Mouse (Mus musculus) liver, embryonic 14.5 days (tissue): ENCODE measurements around the gene Clcn3. TPM values are rescaled to one million over a fixed set of nuclear protein-coding genes. Genes with fewer than 3 reads are reported as not detected.

Experiments
- ATAC-seq: fragments of 200-750 bp; cut with Nextera tagmentation; 2 replicates; pipeline ENCODE4 v1.8.0; 2017; ENCODE audit warnings: moderate number of reproducible peaks, mild to moderate bottlenecking, moderate library complexity; ENCODE audit not compliant: insufficient read depth
- DNase-seq, 3 experiments: peaks; one replicate each; pipeline ENCODE4 v3.0.0-alpha.2; 2012 to 2013; ENCODE audit warnings: low read depth in 3 of 3, low spot score in 3 of 3
- H3K27ac ChIP-seq: fragments of 300-500 bp; sonication (generic); 2 replicates; pipeline ENCODE4 v1.5.1; 2014; ENCODE audit warnings: moderate library complexity, mild to moderate bottlenecking, control low read depth, inconsistent platforms
- H3K27me3 ChIP-seq: fragments of 300-500 bp; sonication (generic); 2 replicates; pipeline ENCODE4 v1.6.1; 2014; ENCODE audit warnings: mild to moderate bottlenecking, low read length, moderate library complexity; ENCODE audit not compliant: control insufficient read depth, insufficient read depth
- H3K36me3 ChIP-seq: fragments of 300-500 bp; sonication (generic); replicated peaks from 2 replicates; pipeline ENCODE4 v1.6.1; 2014; ENCODE audit warnings: low read depth; ENCODE audit not compliant: control insufficient read depth, insufficient read depth
- H3K4me1 ChIP-seq, 2 experiments: fragments of 200-500 bp in 1 of 2; fragments of 300-500 bp in 1 of 2; sonication (generic) in 1 of 2; replicated peaks; 2 replicates each; pipeline ENCODE4 v1.6.1; 2012 to 2014; ENCODE audit warnings: antibody characterized with exemption in 1 of 2, inconsistent platforms in 1 of 2, low read length in 1 of 2; ENCODE audit not compliant: control insufficient read depth in 2 of 2, insufficient read depth in 2 of 2
- H3K4me2 ChIP-seq: fragments of 300-500 bp; sonication (generic); 2 replicates; pipeline ENCODE4 v1.6.1; 2014; ENCODE audit warnings: low read depth, mild to moderate bottlenecking, control low read depth, moderate library complexity
- H3K4me3 ChIP-seq, 2 experiments: fragments of 200-500 bp in 1 of 2; fragments of 300-500 bp in 1 of 2; sonication (generic) in 1 of 2; 2 replicates each; pipeline ENCODE4 v1.5.1; 2012 to 2014; ENCODE audit warnings: low read depth in 2 of 2, low read length in 2 of 2, mild to moderate bottlenecking in 2 of 2, control low read depth in 1 of 2, inconsistent platforms in 1 of 2, moderate library complexity in 1 of 2; ENCODE audit not compliant: insufficient read depth in 1 of 2
- H3K9ac ChIP-seq: fragments of 300-500 bp; sonication (generic); replicated peaks from 2 replicates; pipeline ENCODE4 v1.6.1; 2014; ENCODE audit warnings: mild to moderate bottlenecking, control low read depth, moderate library complexity
- H3K9me3 ChIP-seq: fragments of 300-500 bp; sonication (generic); 2 replicates; pipeline ENCODE4 v1.6.1; 2016; ENCODE audit warnings: low read length, mixed read lengths; ENCODE audit not compliant: control insufficient read depth
- CTCF ChIP-seq: IDR thresholded peaks from 2 replicates; pipeline ENCODE4 v1.5.1; 2016; ENCODE audit warnings: antibody characterized with exemption, low read depth, control low read depth
- EP300 ChIP-seq: IDR thresholded peaks from 2 replicates; pipeline ENCODE4 v1.6.1; 2016; ENCODE audit warnings: antibody characterized with exemption, low read depth
- WGBS: fragments of 180-500 bp; shearing (Covaris S2); extraction: QIAGEN DNeasy Blood & Tissue Kit; methylation state at CpG from one replicate; pipeline ENCODE4 v1.1.7; 2014; ENCODE audit not compliant: insufficient replicate concordance; 5-methylcytosine and 5-hydroxymethylcytosine counted together
- polyA plus RNA-seq, 2 experiments: library from polyadenylated mRNA; depleted of rRNA in 1 of 2; stranded (reverse) in 1 of 2; unstranded in 1 of 2; fragments of >200 nt; fragmentation: Nextera tagmentation in 1 of 2; extraction: Ambion mirVana in 1 of 2; gene quantifications; 2 replicates each; pipeline versions ENCODE4 v1.2.1 to v1.2.3; 2012 to 2014

Gene Clcn3
- polyA plus RNA-seq, 2 experiments = 28.1 to 34.6 TPM

DNA sequence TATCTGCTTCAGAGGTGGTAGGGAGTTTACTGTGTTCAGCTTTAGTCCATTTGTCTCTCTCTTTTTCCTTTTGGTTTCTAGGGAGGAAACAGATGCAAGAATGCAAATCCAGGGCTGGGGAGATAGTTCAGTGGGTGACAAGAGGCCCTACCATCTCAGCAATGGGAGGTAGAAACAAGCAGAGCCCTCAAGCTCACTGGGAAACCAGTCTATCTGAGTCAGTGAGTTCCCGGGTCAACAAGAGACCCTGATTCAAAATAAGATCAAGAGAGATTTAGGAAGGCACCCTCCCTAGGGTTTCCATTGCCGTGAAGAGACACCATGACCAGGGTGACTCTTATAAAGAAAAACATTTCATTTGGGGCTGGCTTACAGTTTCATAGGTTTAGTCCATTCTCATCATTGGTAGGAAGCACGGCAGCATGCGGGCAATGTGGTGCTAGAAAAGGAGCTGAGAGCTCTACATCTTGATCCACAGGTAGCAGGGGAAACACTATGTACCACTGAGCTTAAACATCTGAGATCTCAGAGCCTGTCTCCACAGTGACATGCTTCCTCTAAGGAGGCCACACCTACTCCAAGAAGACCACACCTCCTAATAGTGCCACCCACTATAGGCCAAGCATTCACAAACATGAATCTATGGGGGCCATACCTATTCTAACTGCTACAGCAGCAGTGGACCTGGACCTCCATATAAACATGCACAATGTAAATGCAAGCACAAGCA is 114.7 kb downstream of the Clcn3 start:
- H3K27me3 ChIP-seq = no peaks in the 10 kb centered on the region
- H3K36me3 ChIP-seq = no peaks in the 10 kb centered on the region
- no peaks in the 10 kb centered on the region for H3K4me1 ChIP-seq
- no peak overlapping the region for H3K4me2 ChIP-seq
- 52% methylated on average over 4 of the region's 4 CpGs for WGBS
- H3K9ac ChIP-seq = no peak overlapping the region
- H3K27ac ChIP-seq = no peak overlapping the region
- H3K4me3 ChIP-seq = no peak overlapping the region
- no peaks in the 10 kb centered on the region for H3K9me3 ChIP-seq
- ATAC-seq (no peak), DNase-seq (no peak)
- TF ChIP-seq CTCF = no peak
- no peak for TF ChIP-seq EP300

GRCm38 (mm10) chr8:60867468-60868115 is 115.5 kb downstream of the Clcn3 start:
- Histone ChIP-seq H3K36me3 (no peaks in the 10 kb centered on the region), H3K9ac (no peak overlapping the region), H3K9me3 (no peaks in the 10 kb centered on the region), H3K27me3 (no peaks in the 10 kb centered on the region), H3K4me2 (no peak overlapping the region), H3K27ac (no peak overlapping the region), H3K4me1 (no peaks in the 10 kb centered on the region), H3K4me3 (no peak overlapping the region)
- 18% methylated on average over 4 of the region's 4 CpGs for WGBS
- DNase-seq (no peak), ATAC-seq (no peak)
- TF ChIP-seq CTCF (no peak), EP300 (no peak)

DNA sequence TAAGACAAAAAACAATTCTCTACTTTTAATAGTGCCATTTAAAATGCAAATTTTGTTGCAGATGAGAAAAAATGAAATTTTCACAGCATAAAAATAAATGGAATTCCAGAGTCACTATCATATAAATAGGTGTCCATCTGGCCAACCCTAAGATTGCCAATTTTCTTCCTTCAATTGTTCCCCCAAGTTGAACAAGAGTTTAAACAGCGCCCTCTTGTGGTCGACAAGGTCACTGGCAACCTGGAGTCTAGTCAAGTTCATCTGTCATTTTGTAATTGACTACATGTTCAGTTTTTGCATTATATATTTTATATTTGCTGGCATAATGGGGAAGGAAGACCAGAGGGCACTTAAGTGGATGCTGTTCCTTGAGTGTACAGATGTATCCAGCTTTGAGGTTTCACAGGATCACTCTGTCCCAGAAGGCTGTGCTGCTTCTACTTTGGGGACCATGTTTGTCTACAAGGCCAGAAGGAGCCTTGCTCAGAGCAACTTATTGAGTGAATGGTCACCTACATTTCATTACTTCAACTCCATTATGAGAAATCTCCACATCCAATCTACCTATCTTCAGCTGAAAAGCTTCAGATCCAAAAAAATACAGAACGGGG is 117.5 kb downstream of the Clcn3 start:
- H3K27me3 ChIP-seq = no peaks in the 10 kb centered on the region
- TF ChIP-seq CTCF (peak; percentile 80), EP300 (no peak)
- H3K27ac ChIP-seq = no peak overlapping the region
- DNase-seq (peak; percentile 51 to 59 (median 54)), ATAC-seq (peak; percentile 37; the same call in 1 of the 2 replicates)
- WGBS = 30% methylated on average over 3 of the region's 3 CpGs
- H3K36me3 ChIP-seq = no peaks in the 10 kb centered on the region
- H3K4me2 ChIP-seq = no peak overlapping the region
- H3K4me1 ChIP-seq = peaks cover 0 to under 1% of the 10 kb centered on the region in 2 experiments; a peak in 1 of 4 replicates
- H3K9ac ChIP-seq = no peak overlapping the region
- no peaks in the 10 kb centered on the region for H3K9me3 ChIP-seq
- no peak overlapping the region for H3K4me3 ChIP-seq

GRCm38 (mm10) chr8:60864875-60865274 is 118.2 kb downstream of the Clcn3 start:
- no peaks in the 10 kb centered on the region for H3K27me3 ChIP-seq
- H3K9ac ChIP-seq = no peak overlapping the region
- no peak overlapping the region for H3K4me3 ChIP-seq
- no peak overlapping the region for H3K4me2 ChIP-seq
- 81% methylated on average over 6 of the region's 6 CpGs for WGBS
- no peak overlapping the region for H3K27ac ChIP-seq
- DNase-seq = no peak
- no peak for ATAC-seq
- H3K36me3 ChIP-seq = no peaks in the 10 kb centered on the region
- peaks cover 5 to 8% of the 10 kb centered on the region in 2 experiments for H3K4me1 ChIP-seq
- TF ChIP-seq EP300 (no peak), CTCF (no peak)
- no peaks in the 10 kb centered on the region for H3K9me3 ChIP-seq

DNA sequence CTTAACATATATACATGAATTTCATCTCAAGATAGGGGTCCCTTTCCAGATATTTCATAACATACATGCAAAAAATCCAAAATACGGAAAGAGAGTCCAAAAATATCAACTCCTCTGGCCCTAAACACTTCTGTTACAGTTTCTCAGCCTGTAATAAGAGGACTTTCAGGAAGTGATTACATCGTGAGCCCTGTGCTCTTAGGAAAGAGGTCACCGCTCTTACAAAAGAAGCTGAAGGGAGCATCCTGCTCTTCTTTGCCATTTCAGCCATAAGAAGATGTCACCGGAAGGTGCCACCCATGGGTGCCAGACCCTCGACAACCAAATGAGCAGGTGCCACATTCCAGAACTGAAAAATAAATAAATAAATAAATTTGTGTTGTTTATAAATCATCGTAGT is 121.3 kb downstream of the Clcn3 start:
- H3K27ac ChIP-seq = no peak overlapping the region
- H3K27me3 ChIP-seq = no peaks in the 10 kb centered on the region
- H3K4me1 ChIP-seq = peaks cover 18% of the 10 kb centered on the region in 2 experiments
- DNase-seq (no peak), ATAC-seq (no peak)
- H3K9me3 ChIP-seq = no peaks in the 10 kb centered on the region
- no peak overlapping the region for H3K4me2 ChIP-seq
- no peaks in the 10 kb centered on the region for H3K36me3 ChIP-seq
- no peak overlapping the region for H3K9ac ChIP-seq
- TF ChIP-seq CTCF (no peak), EP300 (no peak)
- WGBS = 71% methylated on average over 6 of the region's 6 CpGs
- no peak overlapping the region for H3K4me3 ChIP-seq
